Mouse (Mus musculus): ENCODE measurements around the gene Pik3cg.
A peak's percentile ranks its signal among the peaks of the same experiment; 100 is the strongest.

Gene Pik3cg

DNA sequence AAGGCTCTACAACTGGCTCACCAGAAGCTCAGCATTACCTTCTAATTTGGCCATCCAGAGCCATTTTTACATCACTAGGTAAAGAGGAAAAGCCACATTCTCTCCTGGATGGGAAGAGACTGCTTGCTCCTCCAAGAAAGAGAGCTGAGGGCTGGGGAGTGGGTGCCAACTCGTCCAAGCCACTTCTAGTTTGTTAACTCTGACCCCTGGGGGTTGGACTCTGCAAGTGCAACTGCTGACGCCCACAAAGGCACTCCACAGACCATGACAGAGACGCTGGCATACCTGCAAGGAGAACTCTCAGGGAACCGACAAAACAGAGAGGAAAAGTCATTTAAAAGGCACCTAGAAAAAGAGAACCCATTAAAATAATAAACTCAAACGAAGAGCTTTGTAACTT lies 63.9 kb downstream of the Pik3cg start:
- peak; percentile 68 to 71 for DNase-seq (ENCODE audit: low spot score in 2 of 2)

- DNase-seq (ENCODE audit: low spot score in 2 of 2), result no peak
These were observed 64.7 kb downstream of the Pik3cg start for GRCm38 (mm10) chr12:32143782-32144181.

DNA sequence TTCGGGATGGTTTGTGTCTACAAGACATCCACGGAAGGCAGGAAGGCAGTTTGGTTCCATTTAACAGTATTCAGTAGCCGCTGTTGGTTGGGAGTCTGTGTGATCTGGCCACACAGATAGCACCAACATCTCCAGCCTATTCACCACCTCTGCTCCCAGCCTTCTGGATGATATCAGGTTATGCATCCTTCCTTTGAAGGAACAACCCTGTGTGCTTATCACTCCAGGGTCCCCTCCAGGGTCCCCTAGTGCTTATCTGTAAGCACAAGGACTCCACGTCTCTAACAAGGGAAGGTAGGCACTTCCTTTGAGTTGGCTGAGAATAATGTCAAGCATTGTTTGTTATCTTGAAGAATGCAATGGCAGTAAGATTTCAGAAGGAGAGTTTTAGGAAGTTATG lies 65.3 kb downstream of the Pik3cg start:
- DNase-seq (ENCODE audit: low spot score in 2 of 2), result no peak

- no peak for DNase-seq (ENCODE audit: low spot score in 2 of 2)
These were observed 66.7 kb downstream of the Pik3cg start for GRCm38 (mm10) chr12:32141766-32142165.

- no peak for DNase-seq (ENCODE audit: low spot score in 2 of 2)
These were observed 69.6 kb downstream of the Pik3cg start for GRCm38 (mm10) chr12:32138831-32139230.

DNA sequence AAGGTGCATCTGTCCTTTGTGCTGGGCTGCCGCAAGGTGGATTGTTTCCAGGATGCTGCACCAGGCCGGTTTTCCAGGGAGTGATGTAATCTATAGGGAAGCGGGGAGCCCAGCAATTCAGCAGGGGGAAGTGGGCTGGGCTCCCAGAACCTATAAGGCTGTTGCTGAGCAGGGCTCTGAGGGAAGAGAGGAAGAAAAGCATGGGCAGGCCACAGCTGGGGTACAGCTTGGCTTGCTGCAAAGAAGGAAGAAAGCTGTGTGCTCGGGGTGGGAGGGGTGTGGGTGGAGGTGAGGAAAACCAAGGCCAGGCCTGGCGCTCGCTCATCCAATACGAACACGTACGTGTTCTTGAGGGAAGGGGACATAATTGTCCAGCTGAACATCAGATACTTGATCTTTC lies 70.1 kb downstream of the Pik3cg start:
- DNase-seq (ENCODE audit: low spot score in 2 of 2), result no peak

- no peak for DNase-seq (ENCODE audit: low spot score in 2 of 2)
These were observed 70.9 kb downstream of the Pik3cg start for GRCm38 (mm10) chr12:32137542-32137941.

- no peak for DNase-seq (ENCODE audit: low spot score in 2 of 2)
These were observed 80.6 kb downstream of the Pik3cg start for GRCm38 (mm10) chr12:32127599-32128507.

GRCm38 (mm10) chr12:32127158-32127557 lies 81.3 kb downstream of the Pik3cg start:
- no peak for DNase-seq (ENCODE audit: low spot score in 2 of 2)

DNA sequence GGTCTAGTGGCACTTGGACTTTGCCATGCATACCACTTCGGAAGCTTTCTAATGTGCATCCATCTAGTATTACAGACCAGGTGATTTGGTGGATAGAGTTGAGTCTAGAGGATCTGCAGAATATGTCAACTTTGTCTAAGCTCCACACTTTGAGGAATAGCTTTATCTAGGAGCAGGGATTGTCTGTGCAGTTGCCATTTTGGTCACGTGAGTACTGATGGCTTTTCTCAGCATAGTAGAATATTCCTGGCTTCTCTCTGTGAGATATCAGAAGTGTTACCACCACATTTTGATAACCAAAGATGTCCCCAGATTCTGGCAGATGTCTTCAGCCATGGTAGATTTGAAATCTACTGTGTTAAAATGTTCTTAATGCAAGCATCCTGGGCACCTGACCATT lies 84.0 kb downstream of the Pik3cg start:
- DNase-seq (ENCODE audit: low spot score in 2 of 2), result no peak

GRCm38 (mm10) chr12:32124030-32124429 lies 84.4 kb downstream of the Pik3cg start:
- no peak for DNase-seq (ENCODE audit: low spot score in 2 of 2)

GRCm38 (mm10) chr12:32123559-32123958 lies 84.9 kb downstream of the Pik3cg start:
- DNase-seq (ENCODE audit: low spot score in 2 of 2), result no peak

Data from cerebellum, postnatal 4 days (tissue).